Mouse (Mus musculus) lung, adult 2 months (tissue): Measurements from ENCODE around the gene Sncg. TPM values are rescaled to one million over a fixed set of nuclear protein-coding genes. Genes with fewer than 3 reads are reported as not detected.

ENCODE experiments used
- DNase-seq: peaks from one replicate; pipeline ENCODE4 v3.0.0; 2022
- H3K4me1 ChIP-seq: fragments of 200-500 bp; 2 replicates; pipeline ENCODE4 v1.6.1; 2011; ENCODE audit warnings: low read length; ENCODE audit not compliant: control insufficient read depth, insufficient read depth
- H3K4me3 ChIP-seq: fragments of 200-500 bp; replicated peaks from 2 replicates; pipeline ENCODE3; 2011; ENCODE audit warnings: low read depth, mild to moderate bottlenecking, control low read depth, low read length; ENCODE audit errors: extremely low read depth
- CTCF ChIP-seq: fragments of 200-500 bp; IDR thresholded peaks from 2 replicates; pipeline ENCODE4 v1.5.1; 2011; ENCODE audit warnings: mild to moderate bottlenecking, low read length, control low read depth; ENCODE audit not compliant: insufficient read depth
- POLR2A ChIP-seq: fragments of 200-500 bp; IDR thresholded peaks from 2 replicates; pipeline ENCODE4 v1.6.1; 2011; ENCODE audit warnings: low read depth, mild to moderate bottlenecking, control low read depth, low read length, borderline replicate concordance; ENCODE audit errors: extremely low read depth
- WGBS: fragments of 180-500 bp; shearing (Covaris S2); methylation state at CpG from one replicate; pipeline ENCODE4 v1.1.7; 2018; 5-methylcytosine and 5-hydroxymethylcytosine counted together
- polyA plus RNA-seq: library from polyadenylated mRNA; depleted of rRNA; stranded (reverse); fragments of >200 nt; gene quantifications from 2 replicates; pipeline ENCODE4 v1.2.3, GENCODE M21; 2012; rRNA removed

The Sncg gene
- polyA plus RNA-seq, 1 experiment = 10.2 TPM

DNA sequence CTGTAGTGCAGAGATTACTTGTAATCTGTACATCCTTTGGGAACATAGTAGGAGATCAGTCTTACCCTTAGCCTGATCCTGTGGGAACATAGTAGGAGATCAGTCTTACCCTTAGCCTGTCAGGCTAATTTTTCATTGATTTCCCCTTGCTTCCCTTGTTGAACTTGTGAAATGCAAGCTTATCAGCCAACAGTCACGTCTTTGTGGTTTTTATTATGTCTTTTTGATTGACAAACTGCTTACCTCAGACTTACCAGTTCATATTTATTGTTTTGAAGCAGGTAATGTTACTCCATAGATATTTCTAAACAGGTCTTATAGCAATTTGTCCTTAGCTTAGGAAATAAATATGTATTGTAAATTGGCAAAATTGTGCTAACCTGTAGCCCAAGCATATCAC is 47.0 kb downstream of the Sncg start:
- no peak for DNase-seq
- Histone ChIP-seq H3K4me1 (no peaks in the 10 kb centered on the region), H3K4me3 (no peak overlapping the region)
- no peak for TF ChIP-seq CTCF
- no peak for TF ChIP-seq POLR2A
- 64% methylated on average over 1 of the region's 1 CpGs for WGBS

- 86% methylated on average over 3 of the region's 3 CpGs for WGBS
- Histone ChIP-seq H3K4me3 (no peak overlapping the region), H3K4me1 (no peaks in the 10 kb centered on the region)
- no peak for DNase-seq
- no peak for TF ChIP-seq CTCF
- no peak for TF ChIP-seq POLR2A
Observed at GRCm38 (mm10) chr14:34326606-34327005, 48.0 kb downstream of the Sncg start.

GRCm38 (mm10) chr14:34323576-34324085 is 51.0 kb downstream of the Sncg start:
- DNase-seq = no peak
- H3K4me1 ChIP-seq = no peaks in the 10 kb centered on the region
- no peak for TF ChIP-seq CTCF
- TF ChIP-seq POLR2A = no peak
- 95% methylated on average over 5 of the region's 5 CpGs for WGBS
- H3K4me3 ChIP-seq = no peak overlapping the region

Other genes starting within 250 kb of the Sncg start
- 0.14 TPM in 2 replicates for gene Npy4r, start 222.3 kb downstream of the Sncg start, polyA plus RNA-seq
- gene Gprin2, start 173.1 kb downstream of the Sncg start, polyA plus RNA-seq = 0.15 and 0.59 TPM in 2 replicates
- gene Syt15, start 155.2 kb downstream of the Sncg start, polyA plus RNA-seq = 10.3 and 12.2 TPM in 2 replicates
- gene Shld2, start 64.3 kb downstream of the Sncg start, polyA plus RNA-seq = 2.4 and 2.7 TPM in 2 replicates
- gene Glud1, start 64.1 kb downstream of the Sncg start, polyA plus RNA-seq = 63.6 and 83.7 TPM in 2 replicates
- 68.4 TPM in 1 of 2 replicates, not detected in the other for gene Fam25c, start 19.4 kb downstream of the Sncg start, polyA plus RNA-seq
- 21.9 and 22.2 TPM in 2 replicates for gene Mmrn2, start 676 bp upstream of the Sncg start, polyA plus RNA-seq
- 7.5 and 15.3 TPM in 2 replicates for gene Bmpr1a, start 128.6 kb upstream of the Sncg start, polyA plus RNA-seq
- not detected in 2 replicates for gene 9230112D13Rik, start 148.0 kb upstream of the Sncg start, polyA plus RNA-seq
- gene Ldb3, start 213.9 kb upstream of the Sncg start, polyA plus RNA-seq = 26.6 and 81.2 TPM in 2 replicates
- 0.22 TPM in 1 of 2 replicates, not detected in the other for gene Opn4, start 225.4 kb upstream of the Sncg start, polyA plus RNA-seq